Mouse (Mus musculus) liver, adult 2 months (tissue): ENCODE data around the gene Rnf207. TPM values are rescaled to one million over a fixed set of nuclear protein-coding genes. Genes with fewer than 3 reads are reported as not detected.

Experiments
- DNase-seq: peaks from one replicate; pipeline ENCODE4 v3.0.0-alpha.2; 2011; ENCODE audit warnings: low read depth, low spot score; ENCODE audit errors: extremely low read depth
- H3K27ac ChIP-seq: fragments of 200-500 bp; replicated peaks from 2 replicates; pipeline ENCODE4 v1.5.1; 2012; ENCODE audit warnings: low read depth, mild to moderate bottlenecking, control low read depth, inconsistent platforms, low read length; ENCODE audit not compliant: insufficient read depth
- H3K27me3 ChIP-seq: fragments of 200-500 bp; 2 replicates; pipeline ENCODE4 v1.6.1; 2012; ENCODE audit warnings: mild to moderate bottlenecking, moderate library complexity, low read length, inconsistent platforms; ENCODE audit not compliant: control insufficient read depth, insufficient read depth
- H3K36me3 ChIP-seq: fragments of 200-500 bp; 2 replicates; pipeline ENCODE4 v1.6.1; 2012; ENCODE audit warnings: low read length, inconsistent platforms; ENCODE audit not compliant: control insufficient read depth, insufficient read depth
- H3K4me1 ChIP-seq: fragments of 200-500 bp; 2 replicates; pipeline ENCODE4 v1.6.1; 2011; ENCODE audit warnings: low read length; ENCODE audit not compliant: control insufficient read depth, insufficient read depth
- H3K4me3 ChIP-seq: fragments of 200-500 bp; 2 replicates; pipeline ENCODE4 v1.5.1; 2011; ENCODE audit warnings: low read depth, mild to moderate bottlenecking, control low read depth, low read length, moderate library complexity; ENCODE audit not compliant: insufficient read depth
- H3K79me2 ChIP-seq: fragments of 200-500 bp; 2 replicates; pipeline ENCODE4 v1.6.1; 2012; ENCODE audit warnings: inconsistent platforms, mild to moderate bottlenecking, low read length, moderate library complexity; ENCODE audit not compliant: control insufficient read depth, insufficient read depth
- H3K9ac ChIP-seq: fragments of 200-500 bp; 2 replicates; pipeline ENCODE4 v1.6.1; 2012; ENCODE audit warnings: low read depth, mild to moderate bottlenecking, control low read depth, inconsistent platforms, low read length
- CTCF ChIP-seq: fragments of 200-500 bp; IDR thresholded peaks from 2 replicates; pipeline ENCODE4 v1.5.1; 2011; ENCODE audit warnings: low read depth, low read length, control low read depth
- POLR2A ChIP-seq: fragments of 200-500 bp; IDR thresholded peaks from 2 replicates; pipeline ENCODE4 v1.6.1; 2011; ENCODE audit warnings: low read length, control low read depth; ENCODE audit not compliant: insufficient read depth; ENCODE audit errors: extremely low read depth
- WGBS: fragments of 180-500 bp; shearing (Covaris S2); methylation state at CpG from one replicate; pipeline ENCODE4 v1.1.7; 2018; 5-methylcytosine and 5-hydroxymethylcytosine counted together
- polyA plus RNA-seq: library from polyadenylated mRNA; depleted of rRNA; stranded (reverse); fragments of >200 nt; gene quantifications from 2 replicates; pipeline ENCODE4 v1.2.3, GENCODE M21; 2012
- total RNA-seq: library from RNA; depleted of rRNA; stranded (reverse); fragments of >200 nt; gene quantifications from 2 replicates; pipeline ENCODE4 v1.2.3, GENCODE M21; 2014

Gene Rnf207
- total and polyA plus RNA-seq, 2 experiments, result 0.13 TPM; not detected in 1

- no peak overlapping the region for H3K9ac ChIP-seq
- 2% methylated on average over 29 of the region's 29 CpGs for WGBS
Observed at GRCm38 (mm10) chr4:152313211-152313632, 5.6 kb downstream of the Rnf207 start.

GRCm38 (mm10) chr4:152312186-152312585 lies 6.6 kb downstream of the Rnf207 start:
- 6% methylated on average over 14 of the region's 14 CpGs for WGBS
- peaks cover 14% of the 10 kb centered on the region; the same call in 1 of the 2 replicates for H3K27me3 ChIP-seq
- no peaks in the 10 kb centered on the region for H3K4me1 ChIP-seq
- no peak for DNase-seq
- no peak for TF ChIP-seq CTCF
- TF ChIP-seq POLR2A, result no peak
- H3K36me3 ChIP-seq, result no peaks in the 10 kb centered on the region
- no peak overlapping the region for H3K27ac ChIP-seq
- no peaks in the 10 kb centered on the region for H3K79me2 ChIP-seq
- no peak overlapping the region for H3K4me3 ChIP-seq
- no peak overlapping the region for H3K9ac ChIP-seq

More at GRCm38 (mm10) chr4:152313211-152313632, 5.6 kb downstream of the Rnf207 start:
- H3K27me3 ChIP-seq, result peaks cover 14% of the 10 kb centered on the region; the same call in 1 of the 2 replicates
- no peak overlapping the region for H3K27ac ChIP-seq
- H3K79me2 ChIP-seq, result no peaks in the 10 kb centered on the region
- TF ChIP-seq CTCF, result no peak
- no peak for TF ChIP-seq POLR2A
- DNase-seq, result no peak
- H3K4me3 ChIP-seq, result no peak overlapping the region
- no peaks in the 10 kb centered on the region for H3K36me3 ChIP-seq
- H3K4me1 ChIP-seq, result no peaks in the 10 kb centered on the region

GRCm38 (mm10) chr4:152307542-152307941 lies 11.3 kb downstream of the Rnf207 start:
- no peaks in the 10 kb centered on the region for H3K4me1 ChIP-seq
- H3K27ac ChIP-seq, result no peak overlapping the region
- no peaks in the 10 kb centered on the region for H3K79me2 ChIP-seq
- no peak overlapping the region for H3K9ac ChIP-seq
- peaks cover 3% of the 10 kb centered on the region; the same call in 1 of the 2 replicates for H3K36me3 ChIP-seq
- TF ChIP-seq CTCF, result no peak
- TF ChIP-seq POLR2A, result no peak
- WGBS, result 84% methylated on average over 9 of the region's 9 CpGs
- H3K4me3 ChIP-seq, result no peak overlapping the region
- H3K27me3 ChIP-seq, result peaks cover 10% of the 10 kb centered on the region; the same call in 1 of the 2 replicates
- no peak for DNase-seq

- no peak for DNase-seq
- no peaks in the 10 kb centered on the region for H3K79me2 ChIP-seq
- H3K27ac ChIP-seq, result no peak overlapping the region
- WGBS, result 82% methylated on average over 6 of the region's 6 CpGs
- no peak for TF ChIP-seq POLR2A
- TF ChIP-seq CTCF, result no peak
- peaks cover 3% of the 10 kb centered on the region; the same call in 1 of the 2 replicates for H3K36me3 ChIP-seq
- H3K4me1 ChIP-seq, result no peaks in the 10 kb centered on the region
- no peak overlapping the region for H3K4me3 ChIP-seq
- no peak overlapping the region for H3K9ac ChIP-seq
- H3K27me3 ChIP-seq, result no peaks in the 10 kb centered on the region
Observed at GRCm38 (mm10) chr4:152305991-152306390, 12.8 kb downstream of the Rnf207 start.

GRCm38 (mm10) chr4:152304685-152305084 lies 14.1 kb downstream of the Rnf207 start:
- H3K9ac ChIP-seq, result no peak overlapping the region
- H3K27ac ChIP-seq, result no peak overlapping the region
- H3K4me3 ChIP-seq, result no peak overlapping the region
- DNase-seq, result no peak
- TF ChIP-seq CTCF, result no peak
- no peak for TF ChIP-seq POLR2A
- H3K27me3 ChIP-seq, result no peaks in the 10 kb centered on the region
- WGBS, result 93% methylated on average over 6 of the region's 6 CpGs
- H3K36me3 ChIP-seq, result peaks cover 9% of the 10 kb centered on the region; the same call in 1 of the 2 replicates
- H3K4me1 ChIP-seq, result no peaks in the 10 kb centered on the region
- no peaks in the 10 kb centered on the region for H3K79me2 ChIP-seq

GRCm38 (mm10) chr4:152303172-152303571 lies 15.6 kb downstream of the Rnf207 start:
- 80% methylated on average over 10 of the region's 10 CpGs for WGBS
- no peaks in the 10 kb centered on the region for H3K79me2 ChIP-seq
- H3K9ac ChIP-seq, result no peak overlapping the region
- no peak for TF ChIP-seq POLR2A
- DNase-seq, result no peak
- H3K27ac ChIP-seq, result no peak overlapping the region
- 0 out of 2 replicates have a peak, but pooled peaks cover 3% of the 10 kb centered on the region for H3K4me1 ChIP-seq
- H3K4me3 ChIP-seq, result no peak overlapping the region
- H3K36me3 ChIP-seq, result peaks cover 9% of the 10 kb centered on the region; the same call in 1 of the 2 replicates
- H3K27me3 ChIP-seq, result no peaks in the 10 kb centered on the region
